Mouse (Mus musculus): ENCODE data around the gene Zmiz2.
"Not testable (repeated sequence)": the region's sequence is repeated elsewhere in the genome, so short reads cannot be mapped to it uniquely, and the experiment has no call there.

Gene Zmiz2

DNA sequence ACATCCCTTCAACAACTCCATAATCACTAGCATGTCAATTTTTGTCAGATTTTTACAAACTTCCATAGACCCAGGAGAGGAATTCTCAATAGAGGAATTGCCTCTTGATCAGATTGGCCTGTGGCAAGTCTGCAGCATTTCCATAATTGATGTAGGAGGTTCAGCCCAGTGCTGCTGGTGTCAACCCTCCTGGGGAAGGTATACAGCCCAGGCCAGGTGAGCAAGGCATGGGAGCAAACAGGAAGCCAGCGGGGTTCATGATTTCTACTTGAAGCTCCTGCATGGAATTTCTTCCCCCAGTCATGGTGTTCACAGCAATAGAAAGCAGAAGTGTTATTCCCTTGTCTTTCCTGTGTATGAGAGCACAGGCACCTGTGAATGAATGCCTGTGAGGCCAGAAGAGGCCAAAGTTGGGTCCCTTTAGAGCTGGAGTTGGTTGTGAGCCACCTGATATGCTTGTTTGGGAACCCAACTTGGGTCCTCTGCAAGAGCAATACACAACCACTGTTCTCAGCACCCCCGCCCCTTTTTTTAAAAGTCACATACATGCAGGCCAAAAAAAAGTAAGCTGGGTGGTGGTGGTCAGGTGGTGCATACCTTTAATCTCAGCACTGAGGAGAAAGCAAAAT lies 32.0 kb downstream of the Zmiz2 start:
- DNase-seq, result no peak

DNA sequence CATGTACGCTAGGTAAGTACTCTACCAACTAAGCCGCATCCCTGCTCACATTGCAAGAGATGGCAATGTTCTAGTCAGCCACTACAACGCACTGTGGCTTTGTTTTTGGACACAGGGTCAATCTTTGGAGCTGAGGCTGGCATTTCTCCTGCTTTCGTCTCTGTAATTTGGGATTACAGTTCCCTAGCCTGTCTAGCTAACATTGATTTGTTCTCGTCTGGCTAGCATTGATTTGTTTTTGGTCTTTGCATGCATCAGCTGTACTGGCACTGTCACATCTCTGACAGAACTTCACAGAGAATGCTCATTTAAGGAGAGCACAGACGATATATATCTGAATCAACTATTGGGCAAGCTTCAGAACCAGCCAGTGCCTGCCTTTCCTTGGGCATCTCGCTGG lies 41.3 kb downstream of the Zmiz2 start:
- no peak for DNase-seq

DNA sequence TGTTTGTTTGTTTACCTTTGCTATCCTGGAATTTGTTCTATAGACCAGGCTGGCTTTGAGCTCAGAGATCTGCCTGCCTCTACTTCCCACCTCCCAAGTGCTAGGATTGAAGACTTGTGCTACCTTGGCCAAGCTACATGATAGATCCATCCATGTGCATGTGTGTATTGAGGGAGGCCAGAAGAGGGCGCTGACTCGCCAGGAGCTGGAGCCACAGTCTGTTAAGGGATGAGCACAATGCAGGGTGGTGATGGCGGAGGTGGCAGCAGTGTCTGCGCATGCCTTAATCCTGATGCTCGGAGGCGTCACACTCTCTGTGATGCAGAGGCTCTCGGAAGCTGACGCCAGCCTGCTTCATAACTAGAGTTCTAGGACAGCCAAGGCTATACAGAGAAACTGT lies 47.6 kb downstream of the Zmiz2 start:
- DNase-seq, result peak; percentile 68

DNA sequence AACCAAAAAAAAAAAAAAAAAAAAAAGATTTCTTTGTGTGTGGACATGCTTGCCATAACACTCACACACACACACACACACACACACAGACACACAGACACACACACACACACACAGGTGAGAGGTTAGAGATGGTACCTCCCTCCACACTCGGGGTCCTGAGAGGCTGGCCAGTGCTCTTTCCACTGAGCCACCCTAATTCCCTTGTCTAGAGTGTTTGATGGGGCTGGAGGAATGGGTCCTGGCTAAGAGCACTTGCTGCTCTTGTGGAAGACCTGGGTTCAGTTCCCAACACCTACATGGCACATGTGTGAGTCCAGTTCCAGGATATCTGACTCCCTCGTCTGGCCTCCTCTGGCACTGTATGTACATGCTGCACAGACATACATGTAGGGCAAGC lies 48.8 kb downstream of the Zmiz2 start:
- DNase-seq, result no peak

DNA sequence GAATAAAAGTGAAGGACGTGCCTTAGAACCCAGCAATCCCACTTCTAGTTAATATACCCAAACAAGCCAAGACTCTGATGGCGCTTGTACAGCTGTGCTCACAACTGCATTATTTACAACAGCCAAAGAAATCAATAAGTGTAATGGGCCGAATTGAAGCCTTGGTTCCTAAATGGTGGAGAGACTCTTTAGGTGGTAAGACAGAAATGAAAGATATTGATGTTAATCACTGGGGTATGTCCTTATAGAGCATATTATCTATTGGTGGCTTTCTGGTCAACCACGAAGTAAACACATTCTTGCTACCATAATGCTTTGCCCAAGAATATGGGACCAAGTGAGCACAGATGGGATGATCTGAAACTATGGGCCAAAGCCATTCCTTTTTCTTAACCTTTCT lies 51.3 kb downstream of the Zmiz2 start:
- no peak for DNase-seq

DNA sequence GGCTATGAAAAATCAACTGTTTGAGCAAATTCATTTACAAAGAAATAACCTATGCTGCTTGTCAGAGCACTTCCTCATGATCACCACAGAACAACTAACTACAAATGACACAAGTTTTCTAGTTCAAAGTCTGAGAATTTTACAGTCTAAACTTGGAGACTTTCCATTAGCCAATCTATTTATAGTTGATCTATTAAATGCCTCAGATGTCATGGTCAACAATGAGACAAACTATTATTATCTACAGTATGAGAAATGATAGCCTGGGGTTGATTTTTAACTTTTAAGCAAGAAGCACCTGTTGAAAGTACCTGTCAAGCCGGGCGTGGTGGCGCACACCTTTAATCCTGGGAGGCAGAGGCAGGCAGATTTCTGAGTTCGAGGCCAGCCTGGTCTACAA lies 53.7 kb downstream of the Zmiz2 start:
- DNase-seq, result no peak

DNA sequence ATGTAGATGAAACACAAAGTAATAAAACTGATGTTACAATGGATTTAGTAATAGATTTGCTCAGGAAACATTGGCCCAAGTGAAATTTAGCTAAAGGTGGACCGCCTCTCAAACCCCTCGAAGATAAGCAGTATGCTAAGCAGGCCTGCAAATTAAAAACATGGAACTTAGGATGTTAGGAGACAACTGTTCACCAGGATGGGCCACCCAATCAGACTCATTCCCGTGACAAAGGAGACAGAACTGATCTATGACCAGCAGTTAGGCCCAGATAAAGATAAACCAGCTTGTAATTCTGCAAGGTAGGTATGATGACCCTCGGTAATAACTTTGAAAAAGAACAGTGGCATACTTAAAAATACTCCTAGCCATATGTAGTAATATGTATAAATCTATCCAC lies 54.2 kb downstream of the Zmiz2 start:
- no peak for DNase-seq

DNA sequence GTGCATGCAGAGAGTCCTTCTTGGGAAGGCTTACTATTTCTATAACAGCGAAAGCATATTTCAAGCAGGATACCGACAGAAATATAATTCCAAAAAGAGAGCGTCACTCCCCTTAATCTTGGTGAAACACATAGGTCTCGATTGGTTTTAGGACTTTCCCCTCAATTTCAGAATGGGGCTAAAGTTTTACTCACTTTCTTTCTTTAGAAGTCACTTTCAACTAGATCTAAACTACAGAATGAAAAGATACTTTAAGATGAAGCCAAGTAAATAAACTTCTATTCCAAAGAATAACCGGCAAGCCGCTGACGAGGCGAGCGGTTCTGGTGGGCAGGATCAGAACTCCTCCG lies 54.8 kb downstream of the Zmiz2 start:
- no peak for DNase-seq

DNA sequence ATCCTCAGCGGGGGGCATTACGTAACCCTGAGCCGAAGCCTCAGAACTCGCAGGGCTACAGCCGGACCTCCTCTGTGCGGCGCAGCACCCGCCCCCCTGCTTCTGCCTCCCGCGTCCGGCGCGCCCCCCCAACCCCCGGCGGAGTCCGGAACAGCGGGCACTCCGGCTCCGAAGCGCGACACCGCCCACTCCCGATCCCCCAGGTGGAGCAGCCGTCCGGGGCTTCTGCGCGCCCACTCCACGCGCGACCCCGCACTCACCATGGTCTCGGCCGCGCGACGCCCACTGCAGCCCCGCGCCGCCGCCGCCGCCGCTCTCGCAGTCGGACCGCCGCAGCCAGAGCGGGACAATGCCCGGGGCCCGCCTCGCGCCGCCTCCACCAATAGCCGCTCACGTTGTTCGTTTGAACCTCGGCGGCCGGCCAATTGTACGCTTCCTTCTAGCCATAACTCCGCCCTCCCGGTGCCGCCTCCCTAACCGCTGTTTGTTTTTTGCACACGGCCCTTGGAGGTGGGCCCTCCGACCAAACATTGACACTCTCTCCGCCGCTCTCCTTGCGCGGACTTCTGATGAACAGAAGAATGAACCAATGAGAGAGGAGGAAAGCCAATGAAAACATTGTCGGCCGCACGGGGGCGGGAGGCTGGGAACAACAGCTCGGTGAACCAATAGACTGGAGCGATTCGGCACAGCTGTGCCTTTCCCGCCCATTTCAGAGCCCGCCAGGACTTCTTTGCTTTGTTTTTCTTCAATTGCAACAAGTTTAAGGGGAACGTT lies 55.4 kb downstream of the Zmiz2 start, which contains the start of gene H2afv:
Gene H2afv, minus strand, starts transcription at position 367 of the 777 bp plus-strand sequence.
- DNase-seq, result peak; percentile 100

DNA sequence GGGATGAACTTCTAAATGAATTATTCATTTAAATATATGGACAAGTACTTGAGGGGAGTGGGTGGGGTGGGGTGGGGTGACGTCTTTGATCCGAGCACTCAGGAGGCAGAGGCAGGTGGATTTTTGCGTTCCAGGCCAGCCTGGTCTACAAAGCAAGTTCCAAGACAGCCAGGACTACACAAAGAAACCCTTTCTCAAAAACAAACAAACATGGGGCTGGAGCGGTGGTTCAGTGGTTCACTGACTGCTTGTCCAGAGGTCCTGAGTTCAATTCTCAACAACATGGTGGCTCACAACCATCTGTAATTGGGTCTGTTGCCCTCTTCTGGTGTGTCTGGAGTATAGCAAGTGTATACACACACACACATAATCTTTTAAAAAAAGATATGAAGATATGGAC lies 56.6 kb downstream of the Zmiz2 start:
- no peak for DNase-seq

DNA sequence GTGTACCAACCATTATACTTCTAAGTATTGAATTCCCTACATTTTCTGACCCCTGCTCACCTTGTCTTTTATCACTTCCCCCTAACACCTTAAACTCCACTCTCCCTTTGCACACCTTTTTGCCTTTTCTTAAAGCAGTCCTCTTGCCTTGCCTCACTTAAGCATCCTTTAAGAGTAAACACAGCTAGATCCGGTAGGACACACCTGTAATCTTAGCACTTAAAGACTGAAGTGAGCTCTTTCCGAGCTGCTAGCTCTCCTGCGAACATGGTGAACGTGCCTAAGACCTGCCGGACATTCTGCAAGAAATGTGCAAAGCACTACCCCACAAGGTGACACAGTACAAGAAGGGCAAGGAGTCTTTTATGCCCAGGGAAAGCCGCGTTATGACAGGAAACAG lies 57.1 kb downstream of the Zmiz2 start:
- DNase-seq, result no peak

DNA sequence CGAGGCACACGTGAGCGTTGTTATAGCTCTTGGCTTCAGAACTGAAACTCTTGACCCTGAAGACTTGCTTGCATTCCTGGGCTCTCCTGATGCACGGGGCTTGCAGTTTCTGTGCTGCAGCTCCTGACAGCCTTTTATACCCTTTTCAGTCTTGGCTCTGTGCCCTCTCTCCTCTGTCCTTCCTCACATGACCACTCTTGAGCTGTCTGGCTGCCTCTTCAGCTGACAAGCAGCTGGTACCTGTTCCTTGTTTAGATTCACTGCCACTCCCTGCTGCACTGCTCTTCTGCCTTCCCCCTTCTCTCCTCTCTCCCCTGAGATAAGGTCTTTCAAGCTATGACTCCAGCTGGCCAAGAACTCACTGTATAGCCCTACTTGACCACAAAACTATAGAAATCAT lies 58.6 kb downstream of the Zmiz2 start:
- DNase-seq, result no peak

DNA sequence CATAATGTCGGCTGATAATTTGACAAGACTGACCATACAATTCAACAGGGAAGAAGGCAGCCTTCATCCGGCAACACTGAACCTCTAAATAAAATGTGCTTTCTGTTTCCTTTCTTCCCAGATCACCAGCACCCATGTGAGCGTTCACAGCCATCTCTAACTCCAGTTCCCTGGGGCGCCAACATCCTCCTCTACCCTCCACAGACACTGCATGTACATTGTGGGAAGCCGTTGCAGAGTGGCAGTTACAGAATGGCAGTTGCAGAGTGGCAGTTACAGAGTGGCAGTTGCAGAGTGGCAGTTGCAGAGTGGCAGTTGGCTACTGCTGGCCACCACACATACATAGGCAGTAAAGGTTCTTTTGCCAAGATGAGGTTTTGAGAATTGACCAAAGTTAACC lies 59.3 kb downstream of the Zmiz2 start:
- DNase-seq, result not testable (repeated sequence)

All from lung, postnatal 14 days (tissue).